Mouse (Mus musculus): ENCODE measurements at regions not wholly inside any gene's neighbourhood (a gene's known extent, or its start where the extent isn't known, plus 50 kb on each side); places are given as distances from the start of the nearest gene placed in this dataset.
A peak's percentile ranks its signal among the peaks of the same experiment; 100 is the strongest.

- ATAC-seq (ENCODE audit: low read depth) (peak; percentile 81), DNase-seq (ENCODE audit: low spot score) (peak; percentile 84)
- Histone ChIP-seq H3K4me2 (ENCODE audit: low read depth, low read length) (peak overlapping the region; percentile 58), H3K36me3 (ENCODE audit: control insufficient read depth, insufficient read depth, low read length) (no peaks in the 10 kb centered on the region), H3K9ac (ENCODE audit: low read depth, low read length) (peak overlapping the region; percentile 48), H3K4me1 (ENCODE audit: control insufficient read depth, insufficient read depth, low read length) (peaks cover 4% of the 10 kb centered on the region; the same call in 1 of the 2 replicates), H3K27ac (replicated peaks; ENCODE audit: low read depth, low read length) (peak overlapping the region; percentile 76), H3K4me3 (ENCODE audit: low read depth, low read length) (peak overlapping the region; percentile 32), H3K27me3 (replicated peaks; ENCODE audit: control insufficient read depth, insufficient read depth, low read length) (no peaks in the 10 kb centered on the region), H3K9me3 (ENCODE audit: control insufficient read depth, low read length) (no peaks in the 10 kb centered on the region)
- WGBS = 14% methylated on average over 11 of the region's 11 CpGs
These were observed 152.0 kb downstream of the Alx1 start for GRCm38 (mm10) chr10:102878010-102878409.

DNA sequence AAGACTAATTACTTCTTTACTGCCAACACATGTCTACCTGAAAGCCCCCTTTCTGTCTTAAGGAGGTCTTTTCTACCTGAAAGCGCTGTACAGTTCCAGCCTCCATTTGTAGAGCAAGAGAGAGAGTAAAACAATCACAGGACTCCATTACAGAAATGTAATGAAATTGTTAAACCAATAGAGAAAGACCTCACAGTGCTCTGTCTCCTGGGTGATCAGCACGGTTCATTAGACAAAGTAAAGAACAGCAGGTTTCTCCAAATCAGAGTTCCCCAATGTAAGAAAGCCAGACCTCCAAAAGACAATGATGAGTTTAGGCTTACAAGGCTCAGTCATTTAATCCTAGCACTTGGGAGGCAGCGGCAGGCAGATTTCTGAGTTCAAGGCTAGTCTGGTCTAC is 153.1 kb downstream of the Alx1 start:
- no peak for DNase-seq (ENCODE audit: low spot score)
- WGBS = 72% methylated on average over 3 of the region's 3 CpGs
- ATAC-seq (ENCODE audit: low read depth) = 0 out of 2 replicates have a peak, but pooled peaks have one; percentile 27

DNA sequence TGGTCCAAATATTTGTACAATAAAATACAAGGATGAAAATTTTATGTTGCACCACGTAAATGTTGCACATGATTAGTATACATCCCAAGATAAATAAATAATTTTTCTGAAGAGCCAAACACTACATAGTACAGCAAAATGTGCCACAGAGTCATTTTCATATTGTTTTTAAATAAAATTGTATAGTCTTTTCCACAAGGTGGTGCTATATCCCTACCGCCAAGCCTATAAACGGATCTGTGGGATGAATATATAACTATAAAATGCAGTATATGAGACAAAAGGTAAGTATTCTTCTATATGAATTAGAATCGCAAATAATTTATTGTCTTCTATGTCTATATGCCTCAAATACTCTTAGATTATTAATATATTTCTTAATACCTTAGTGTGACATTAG is 163.1 kb downstream of the Alx1 start:
- DNase-seq (ENCODE audit: low spot score) = peak; percentile 64

More for the DNA sequence above, 153.1 kb downstream of the Alx1 start:
- H3K4me2 ChIP-seq (ENCODE audit: low read depth, low read length) = no peak overlapping the region
- no peaks in the 10 kb centered on the region for H3K9me3 ChIP-seq (ENCODE audit: control insufficient read depth, low read length)
- H3K27me3 ChIP-seq (replicated peaks; ENCODE audit: control insufficient read depth, insufficient read depth, low read length) = no peaks in the 10 kb centered on the region
- peaks cover 4% of the 10 kb centered on the region; the same call in 1 of the 2 replicates for H3K4me1 ChIP-seq (ENCODE audit: control insufficient read depth, insufficient read depth, low read length)
- H3K4me3 ChIP-seq (ENCODE audit: low read depth, low read length) = no peak overlapping the region
- H3K27ac ChIP-seq (replicated peaks; ENCODE audit: low read depth, low read length) = no peak overlapping the region
- no peaks in the 10 kb centered on the region for H3K36me3 ChIP-seq (ENCODE audit: control insufficient read depth, insufficient read depth, low read length)
- H3K9ac ChIP-seq (ENCODE audit: low read depth, low read length) = no peak overlapping the region

GRCm38 (mm10) chr10:102836567-102837224 is 193.3 kb downstream of the Alx1 start:
- no peak overlapping the region for H3K27ac ChIP-seq (replicated peaks; ENCODE audit: low read depth, low read length)
- H3K27me3 ChIP-seq (replicated peaks; ENCODE audit: control insufficient read depth, insufficient read depth, low read length) = no peaks in the 10 kb centered on the region
- no peaks in the 10 kb centered on the region for H3K36me3 ChIP-seq (ENCODE audit: control insufficient read depth, insufficient read depth, low read length)
- WGBS = 51% methylated on average over 4 of the region's 4 CpGs
- H3K9ac ChIP-seq (ENCODE audit: low read depth, low read length) = no peak overlapping the region
- H3K4me2 ChIP-seq (ENCODE audit: low read depth, low read length) = no peak overlapping the region
- H3K4me3 ChIP-seq (ENCODE audit: low read depth, low read length) = no peak overlapping the region
- no peaks in the 10 kb centered on the region for H3K9me3 ChIP-seq (ENCODE audit: control insufficient read depth, low read length)
- DNase-seq (ENCODE audit: low spot score) (peak; percentile 32), ATAC-seq (ENCODE audit: low read depth) (no peak)
- no peaks in the 10 kb centered on the region for H3K4me1 ChIP-seq (ENCODE audit: control insufficient read depth, insufficient read depth, low read length)

More for the DNA sequence above, 163.1 kb downstream of the Alx1 start:
- H3K4me3 ChIP-seq (ENCODE audit: low read depth, low read length) = no peak overlapping the region
- H3K4me2 ChIP-seq (ENCODE audit: low read depth, low read length) = no peak overlapping the region
- no peak; the same call in 1 of the 2 replicates for ATAC-seq (ENCODE audit: low read depth)
- no peaks in the 10 kb centered on the region for H3K27me3 ChIP-seq (replicated peaks; ENCODE audit: control insufficient read depth, insufficient read depth, low read length)
- no peaks in the 10 kb centered on the region for H3K9me3 ChIP-seq (ENCODE audit: control insufficient read depth, low read length)
- H3K9ac ChIP-seq (ENCODE audit: low read depth, low read length) = no peak overlapping the region
- H3K4me1 ChIP-seq (ENCODE audit: control insufficient read depth, insufficient read depth, low read length) = peaks cover 7% of the 10 kb centered on the region; the same call in 1 of the 2 replicates
- WGBS = 20% methylated on average over 4 of the region's 4 CpGs
- H3K36me3 ChIP-seq (ENCODE audit: control insufficient read depth, insufficient read depth, low read length) = no peaks in the 10 kb centered on the region
- H3K27ac ChIP-seq (replicated peaks; ENCODE audit: low read depth, low read length) = no peak overlapping the region

DNA sequence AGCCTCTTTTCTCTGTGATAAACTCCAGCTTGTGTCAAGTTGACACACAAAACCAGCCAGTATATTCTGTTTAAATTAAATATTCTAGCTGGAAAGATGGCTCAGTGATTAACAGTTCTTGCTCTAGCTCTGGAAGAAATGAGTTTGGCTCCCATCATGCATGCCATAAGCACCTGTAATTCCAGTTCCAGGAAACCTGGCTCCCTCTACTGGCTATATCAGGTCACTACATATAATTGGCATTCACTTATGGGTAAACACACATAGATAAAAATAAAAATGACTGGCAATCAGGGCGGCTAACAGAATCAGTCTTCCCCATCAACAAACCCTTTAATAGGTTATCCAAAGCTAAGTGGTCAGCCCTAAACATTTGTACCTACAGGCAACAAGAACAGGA is 194.2 kb downstream of the Alx1 start:
- Histone ChIP-seq H3K27me3 (replicated peaks; ENCODE audit: control insufficient read depth, insufficient read depth, low read length) (no peaks in the 10 kb centered on the region), H3K4me1 (ENCODE audit: control insufficient read depth, insufficient read depth, low read length) (no peaks in the 10 kb centered on the region), H3K4me2 (ENCODE audit: low read depth, low read length) (no peak overlapping the region), H3K4me3 (ENCODE audit: low read depth, low read length) (no peak overlapping the region), H3K27ac (replicated peaks; ENCODE audit: low read depth, low read length) (no peak overlapping the region), H3K9me3 (ENCODE audit: control insufficient read depth, low read length) (no peaks in the 10 kb centered on the region), H3K36me3 (ENCODE audit: control insufficient read depth, insufficient read depth, low read length) (no peaks in the 10 kb centered on the region), H3K9ac (ENCODE audit: low read depth, low read length) (no peak overlapping the region)
- DNase-seq (ENCODE audit: low spot score) = no peak
- 33% methylated on average over 1 of the region's 1 CpGs for WGBS
- ATAC-seq (ENCODE audit: low read depth) = no peak

DNA sequence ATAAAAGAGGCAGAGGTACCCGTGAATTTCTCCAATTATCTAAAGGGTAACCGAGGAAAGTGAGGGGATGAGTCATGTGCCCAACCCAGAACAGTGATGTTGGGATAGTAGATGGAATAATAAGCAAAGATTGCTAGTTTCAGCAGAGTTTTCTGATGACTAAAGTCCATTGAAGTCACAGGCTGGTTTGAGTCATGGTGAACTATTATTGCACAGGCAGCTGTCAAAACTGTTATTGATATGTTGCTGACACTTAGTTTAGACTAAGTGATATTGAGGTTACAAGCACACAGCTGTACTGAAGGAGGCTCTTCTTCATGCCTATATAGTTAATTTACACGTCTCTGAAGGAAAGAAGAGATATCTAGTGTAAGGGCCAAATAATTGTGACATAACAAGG is 200.4 kb downstream of the Alx1 start:
- no peak for ATAC-seq (ENCODE audit: low read depth)
- H3K4me3 ChIP-seq (ENCODE audit: low read depth, low read length) = no peak overlapping the region
- H3K27ac ChIP-seq (replicated peaks; ENCODE audit: low read depth, low read length) = no peak overlapping the region
- 71% methylated on average over 3 of the region's 3 CpGs for WGBS
- H3K36me3 ChIP-seq (ENCODE audit: control insufficient read depth, insufficient read depth, low read length) = no peaks in the 10 kb centered on the region
- no peak for DNase-seq (ENCODE audit: low spot score)
- H3K9me3 ChIP-seq (ENCODE audit: control insufficient read depth, low read length) = no peaks in the 10 kb centered on the region
- no peak overlapping the region for H3K9ac ChIP-seq (ENCODE audit: low read depth, low read length)
- no peaks in the 10 kb centered on the region for H3K4me1 ChIP-seq (ENCODE audit: control insufficient read depth, insufficient read depth, low read length)
- H3K4me2 ChIP-seq (ENCODE audit: low read depth, low read length) = no peak overlapping the region
- no peaks in the 10 kb centered on the region for H3K27me3 ChIP-seq (replicated peaks; ENCODE audit: control insufficient read depth, insufficient read depth, low read length)

GRCm38 (mm10) chr10:102823434-102823833 is 206.6 kb downstream of the Alx1 start:
- Histone ChIP-seq H3K27me3 (replicated peaks; ENCODE audit: control insufficient read depth, insufficient read depth, low read length) (no peaks in the 10 kb centered on the region), H3K4me1 (ENCODE audit: control insufficient read depth, insufficient read depth, low read length) (no peaks in the 10 kb centered on the region), H3K9me3 (ENCODE audit: control insufficient read depth, low read length) (no peaks in the 10 kb centered on the region), H3K27ac (replicated peaks; ENCODE audit: low read depth, low read length) (no peak overlapping the region), H3K36me3 (ENCODE audit: control insufficient read depth, insufficient read depth, low read length) (no peaks in the 10 kb centered on the region), H3K4me3 (ENCODE audit: low read depth, low read length) (no peak overlapping the region), H3K4me2 (ENCODE audit: low read depth, low read length) (no peak overlapping the region), H3K9ac (ENCODE audit: low read depth, low read length) (no peak overlapping the region)
- DNase-seq (ENCODE audit: low spot score) = no peak
- no peak for ATAC-seq (ENCODE audit: low read depth)

GRCm38 (mm10) chr10:102801391-102801790 is 228.6 kb downstream of the Alx1 start:
- Histone ChIP-seq H3K9ac (ENCODE audit: low read depth, low read length) (no peak overlapping the region), H3K27ac (replicated peaks; ENCODE audit: low read depth, low read length) (no peak overlapping the region), H3K9me3 (ENCODE audit: control insufficient read depth, low read length) (no peaks in the 10 kb centered on the region), H3K36me3 (ENCODE audit: control insufficient read depth, insufficient read depth, low read length) (no peaks in the 10 kb centered on the region), H3K4me1 (ENCODE audit: control insufficient read depth, insufficient read depth, low read length) (no peaks in the 10 kb centered on the region), H3K4me2 (ENCODE audit: low read depth, low read length) (no peak overlapping the region), H3K4me3 (ENCODE audit: low read depth, low read length) (no peak overlapping the region), H3K27me3 (replicated peaks; ENCODE audit: control insufficient read depth, insufficient read depth, low read length) (no peaks in the 10 kb centered on the region)
- DNase-seq (ENCODE audit: low spot score) (no peak), ATAC-seq (ENCODE audit: low read depth) (no peak)
- 84% methylated on average over 3 of the region's 3 CpGs for WGBS

- H3K9me3 ChIP-seq (ENCODE audit: control insufficient read depth, low read length) = no peaks in the 10 kb centered on the region
- H3K4me2 ChIP-seq (ENCODE audit: low read depth, low read length) = no peak overlapping the region
- H3K27me3 ChIP-seq (replicated peaks; ENCODE audit: control insufficient read depth, insufficient read depth, low read length) = no peaks in the 10 kb centered on the region
- no peak overlapping the region for H3K9ac ChIP-seq (ENCODE audit: low read depth, low read length)
- H3K36me3 ChIP-seq (ENCODE audit: control insufficient read depth, insufficient read depth, low read length) = no peaks in the 10 kb centered on the region
- no peaks in the 10 kb centered on the region for H3K4me1 ChIP-seq (ENCODE audit: control insufficient read depth, insufficient read depth, low read length)
- no peak for ATAC-seq (ENCODE audit: low read depth)
- 82% methylated on average over 2 of the region's 2 CpGs for WGBS
- DNase-seq (ENCODE audit: low spot score) = no peak
- no peak overlapping the region for H3K4me3 ChIP-seq (ENCODE audit: low read depth, low read length)
- no peak overlapping the region for H3K27ac ChIP-seq (replicated peaks; ENCODE audit: low read depth, low read length)
These were observed 250.8 kb downstream of the Alx1 start for GRCm38 (mm10) chr10:102779243-102779642.

All from embryonic facial prominence, embryonic 14.5 days (tissue).